Mouse (Mus musculus) liver, embryonic 14.5 days (tissue): ENCODE measurements around the gene Sc5d.

Experiments
- CTCF ChIP-seq: IDR thresholded peaks from 2 replicates; pipeline ENCODE4 v1.5.1; 2016; ENCODE audit warnings: antibody characterized with exemption, low read depth, control low read depth
- EP300 ChIP-seq: IDR thresholded peaks from 2 replicates; pipeline ENCODE4 v1.6.1; 2016; ENCODE audit warnings: antibody characterized with exemption, low read depth

DNA sequence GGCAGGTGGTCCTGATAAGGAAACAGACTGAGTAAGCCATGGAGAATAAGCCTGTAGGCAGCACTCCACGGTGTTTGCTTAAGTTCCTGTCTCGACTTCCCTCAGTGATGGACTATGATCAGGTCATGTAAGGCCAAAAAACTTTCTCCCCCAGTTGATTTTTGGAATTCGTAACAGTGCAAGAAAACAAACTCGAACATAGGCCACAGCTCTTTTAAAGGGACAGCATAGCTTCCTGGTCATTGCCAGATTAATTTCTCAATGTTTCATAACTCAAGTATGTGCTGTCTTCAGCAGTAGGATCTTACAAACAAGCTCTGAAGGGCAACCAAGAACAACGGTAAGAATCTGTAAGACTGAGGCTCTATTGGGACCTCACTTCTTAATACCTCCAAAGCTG lies 7.4 kb upstream of the Sc5d start:
- TF ChIP-seq EP300 (no peak), CTCF (no peak)
